Mouse (Mus musculus) kidney, embryonic 14.5 days (tissue): ENCODE measurements around the gene Tenm4. TPM values are rescaled to one million over a fixed set of nuclear protein-coding genes. Genes with fewer than 3 reads are reported as not detected.
A peak's percentile ranks its signal among the peaks of the same experiment; 100 is the strongest.

Source experiments
- ATAC-seq: fragments of 200-750 bp; cut with Nextera tagmentation; 2 replicates; pipeline ENCODE4 v1.8.0; 2017; ENCODE audit warnings: moderate number of reproducible peaks, mild to moderate bottlenecking, moderate TSS enrichment, moderate library complexity; ENCODE audit not compliant: low FRiP score, low TSS enrichment
- H3K27ac ChIP-seq: fragments of 300-500 bp; sonication (generic); 2 replicates; pipeline ENCODE4 v1.5.1; 2014; ENCODE audit warnings: low read depth, mild to moderate bottlenecking, low read length, moderate library complexity, mixed read lengths
- H3K27me3 ChIP-seq: fragments of 300-500 bp; sonication (generic); 2 replicates; pipeline ENCODE4 v1.6.1; 2014; ENCODE audit warnings: mild to moderate bottlenecking, low read length; ENCODE audit not compliant: control insufficient read depth, insufficient read depth
- H3K36me3 ChIP-seq: fragments of 300-500 bp; sonication (generic); 2 replicates; pipeline ENCODE4 v1.6.1; 2014; ENCODE audit warnings: low read length, mixed read lengths; ENCODE audit not compliant: control insufficient read depth, insufficient read depth
- H3K4me1 ChIP-seq: fragments of 300-500 bp; sonication (generic); 2 replicates; pipeline ENCODE4 v1.6.1; 2014; ENCODE audit warnings: low read length, mixed read lengths; ENCODE audit not compliant: control insufficient read depth, insufficient read depth
- H3K4me2 ChIP-seq: fragments of 300-500 bp; sonication (generic); replicated peaks from 2 replicates; pipeline ENCODE4 v1.6.1; 2014; ENCODE audit warnings: low read depth, mild to moderate bottlenecking, low read length
- H3K4me3 ChIP-seq: fragments of 300-500 bp; sonication (generic); 2 replicates; pipeline ENCODE4 v1.5.1; 2014; ENCODE audit warnings: mild to moderate bottlenecking, low read length
- H3K9ac ChIP-seq: fragments of 300-500 bp; sonication (generic); 2 replicates; pipeline ENCODE4 v1.6.1; 2014; ENCODE audit warnings: low read depth, mild to moderate bottlenecking, low read length, moderate library complexity
- H3K9me3 ChIP-seq: fragments of 300-500 bp; sonication (generic); 2 replicates; pipeline ENCODE4 v1.6.1; 2016; ENCODE audit warnings: low read length; ENCODE audit not compliant: control insufficient read depth
- WGBS: fragments of 180-500 bp; shearing (Covaris S2); extraction: QIAGEN DNeasy Blood & Tissue Kit; methylation state at CpG from one replicate; pipeline ENCODE4 v1.1.7; 2014; 5-methylcytosine and 5-hydroxymethylcytosine counted together
- polyA plus RNA-seq: library from polyadenylated mRNA; unstranded; fragments of >200 nt; fragmentation: Nextera tagmentation; extraction: Ambion mirVana; gene quantifications from 2 replicates; pipeline ENCODE4 v1.2.1, GENCODE M21; 2014

Gene Tenm4
- 41.4 and 51.0 TPM in 2 replicates for polyA plus RNA-seq

GRCm38 (mm10) chr7:96170924-96171595 is at the start of gene Tenm4:
Gene Tenm4 (plus strand): TSS chr7:96171246.
- no peak within 1 kb of the TSS for H3K9ac ChIP-seq
- 43% methylated on average over 14 of the region's 14 CpGs for WGBS
- H3K27me3 ChIP-seq, result no peaks in the 10 kb centered on the region
- ATAC-seq, result no peak
- H3K4me1 ChIP-seq, result no peaks in the 10 kb centered on the region
- no peak within 1 kb of the TSS for H3K4me2 ChIP-seq
- H3K9me3 ChIP-seq, result no peaks in the 10 kb centered on the region
- no peaks in the 10 kb centered on the region for H3K36me3 ChIP-seq
- no peak within 1 kb of the TSS for H3K4me3 ChIP-seq
- H3K27ac ChIP-seq, result no peak within 1 kb of the TSS

GRCm38 (mm10) chr7:96130763-96131162 is 40.3 kb upstream of the Tenm4 start:
- no peaks in the 10 kb centered on the region for H3K36me3 ChIP-seq
- H3K4me1 ChIP-seq, result no peaks in the 10 kb centered on the region
- no peak overlapping the region for H3K27ac ChIP-seq
- H3K4me3 ChIP-seq, result no peak overlapping the region
- WGBS, result 48% methylated on average over 4 of the region's 4 CpGs
- no peaks in the 10 kb centered on the region for H3K9me3 ChIP-seq
- H3K9ac ChIP-seq, result no peak overlapping the region
- H3K4me2 ChIP-seq, result no peak overlapping the region
- no peaks in the 10 kb centered on the region for H3K27me3 ChIP-seq
- ATAC-seq, result no peak

- Histone ChIP-seq H3K9me3 (no peaks in the 10 kb centered on the region), H3K9ac (no peak overlapping the region), H3K4me3 (no peak overlapping the region), H3K4me2 (no peak overlapping the region), H3K4me1 (no peaks in the 10 kb centered on the region), H3K36me3 (no peaks in the 10 kb centered on the region), H3K27ac (no peak overlapping the region), H3K27me3 (no peaks in the 10 kb centered on the region)
- 88% methylated on average over 1 of the region's 1 CpGs for WGBS
- no peak for ATAC-seq
Observed at GRCm38 (mm10) chr7:96131175-96131574, 39.9 kb upstream of the Tenm4 start.

GRCm38 (mm10) chr7:96136497-96136961 is 34.5 kb upstream of the Tenm4 start:
- H3K4me2 ChIP-seq, result no peak overlapping the region
- no peaks in the 10 kb centered on the region for H3K27me3 ChIP-seq
- 63% methylated on average over 6 of the region's 6 CpGs for WGBS
- H3K36me3 ChIP-seq, result no peaks in the 10 kb centered on the region
- H3K27ac ChIP-seq, result no peak overlapping the region
- H3K9ac ChIP-seq, result no peak overlapping the region
- peak; percentile 57 for ATAC-seq
- H3K4me1 ChIP-seq, result no peaks in the 10 kb centered on the region
- no peaks in the 10 kb centered on the region for H3K9me3 ChIP-seq
- H3K4me3 ChIP-seq, result no peak overlapping the region

GRCm38 (mm10) chr7:96141876-96142275 is 29.2 kb upstream of the Tenm4 start:
- no peak overlapping the region for H3K9ac ChIP-seq
- H3K4me3 ChIP-seq, result no peak overlapping the region
- no peaks in the 10 kb centered on the region for H3K27me3 ChIP-seq
- H3K27ac ChIP-seq, result no peak overlapping the region
- ATAC-seq, result no peak
- no peaks in the 10 kb centered on the region for H3K9me3 ChIP-seq
- whole genome bisulfite sequencing, result 70% methylated on average over 4 of the region's 4 CpGs
- no peak overlapping the region for H3K4me2 ChIP-seq
- no peaks in the 10 kb centered on the region for H3K4me1 ChIP-seq
- H3K36me3 ChIP-seq, result no peaks in the 10 kb centered on the region

- 74% methylated on average over 3 of the region's 3 CpGs for WGBS
Observed at GRCm38 (mm10) chr7:96142973-96143596, 28.0 kb upstream of the Tenm4 start.

GRCm38 (mm10) chr7:96147436-96147835 is 23.6 kb upstream of the Tenm4 start:
- WGBS, result 41% methylated on average over 4 of the region's 4 CpGs
- H3K4me3 ChIP-seq, result no peak overlapping the region
- H3K27me3 ChIP-seq, result no peaks in the 10 kb centered on the region
- no peaks in the 10 kb centered on the region for H3K9me3 ChIP-seq
- no peaks in the 10 kb centered on the region for H3K36me3 ChIP-seq
- H3K4me2 ChIP-seq, result no peak overlapping the region
- H3K27ac ChIP-seq, result no peak overlapping the region
- peaks cover 8% of the 10 kb centered on the region; the same call in 1 of the 2 replicates for H3K4me1 ChIP-seq
- peak; percentile 68 for ATAC-seq
- H3K9ac ChIP-seq, result no peak overlapping the region

More at GRCm38 (mm10) chr7:96142973-96143596, 28.0 kb upstream of the Tenm4 start:
- Histone ChIP-seq H3K9ac (no peak overlapping the region), H3K9me3 (no peaks in the 10 kb centered on the region), H3K4me2 (no peak overlapping the region), H3K36me3 (no peaks in the 10 kb centered on the region), H3K4me3 (no peak overlapping the region), H3K4me1 (0 out of 2 replicates have a peak, but pooled peaks cover 7% of the 10 kb centered on the region), H3K27ac (no peak overlapping the region), H3K27me3 (no peaks in the 10 kb centered on the region)
- no peak for ATAC-seq

- Histone ChIP-seq H3K4me3 (no peak overlapping the region), H3K36me3 (no peaks in the 10 kb centered on the region), H3K4me2 (no peak overlapping the region), H3K9me3 (no peaks in the 10 kb centered on the region), H3K4me1 (peaks cover 8% of the 10 kb centered on the region; the same call in 1 of the 2 replicates), H3K9ac (no peak overlapping the region), H3K27me3 (no peaks in the 10 kb centered on the region), H3K27ac (no peak overlapping the region)
- no peak for ATAC-seq
- WGBS, result 74% methylated on average over 4 of the region's 4 CpGs
Observed at GRCm38 (mm10) chr7:96148191-96148590, 22.9 kb upstream of the Tenm4 start.

- H3K4me3 ChIP-seq, result no peak overlapping the region
- ATAC-seq, result no peak
- no peak overlapping the region for H3K9ac ChIP-seq
- no peak overlapping the region for H3K27ac ChIP-seq
- WGBS, result 57% methylated on average over 3 of the region's 3 CpGs
- H3K9me3 ChIP-seq, result no peaks in the 10 kb centered on the region
- peaks cover 8% of the 10 kb centered on the region; the same call in 1 of the 2 replicates for H3K4me1 ChIP-seq
- H3K36me3 ChIP-seq, result no peaks in the 10 kb centered on the region
- H3K27me3 ChIP-seq, result no peaks in the 10 kb centered on the region
- H3K4me2 ChIP-seq, result no peak overlapping the region
Observed at GRCm38 (mm10) chr7:96151277-96151676, 19.8 kb upstream of the Tenm4 start.
